Mouse (Mus musculus) kidney, postnatal 0 days (tissue): ENCODE measurements around the gene Gm20517. TPM values are rescaled to one million over a fixed set of nuclear protein-coding genes. Genes with fewer than 3 reads are reported as not detected.
A peak's percentile ranks its signal among the peaks of the same experiment; 100 is the strongest.

Experiments used
- ATAC-seq: fragments of 200-750 bp; cut with Nextera tagmentation; replicated peaks from 2 replicates; pipeline ENCODE4 v1.8.0; 2017; ENCODE audit warnings: low read depth, moderate number of reproducible peaks, moderate TSS enrichment, moderate library complexity; ENCODE audit not compliant: low FRiP score
- DNase-seq: peaks from one replicate; pipeline ENCODE4 v3.0.0-alpha.2; 2016; ENCODE audit warnings: low spot score
- H3K27ac ChIP-seq: fragments of 300-500 bp; sonication (generic); 2 replicates; pipeline ENCODE4 v1.5.1; 2014; ENCODE audit warnings: mild to moderate bottlenecking
- H3K27me3 ChIP-seq: fragments of 300-500 bp; sonication (generic); 2 replicates; pipeline ENCODE4 v1.6.1; 2014; ENCODE audit warnings: low read length, mixed read lengths; ENCODE audit not compliant: insufficient read depth
- H3K36me3 ChIP-seq: fragments of 300-500 bp; sonication (generic); 2 replicates; pipeline ENCODE4 v1.6.1; 2014; ENCODE audit warnings: low read length, mixed read lengths; ENCODE audit not compliant: insufficient read depth
- H3K4me1 ChIP-seq: fragments of 300-500 bp; sonication (generic); replicated peaks from 2 replicates; pipeline ENCODE4 v1.6.1; 2014; ENCODE audit warnings: antibody characterized with exemption, low read length, mixed read lengths; ENCODE audit not compliant: insufficient read depth
- H3K4me2 ChIP-seq: fragments of 300-500 bp; sonication (generic); 2 replicates; pipeline ENCODE4 v1.6.1; 2014; ENCODE audit warnings: mild to moderate bottlenecking, low read length, moderate library complexity, mixed read lengths
- H3K4me3 ChIP-seq: fragments of 300-500 bp; sonication (generic); replicated peaks from 2 replicates; pipeline ENCODE4 v1.5.1; 2014; ENCODE audit warnings: low read depth, low read length
- H3K9ac ChIP-seq: fragments of 300-500 bp; sonication (generic); 2 replicates; pipeline ENCODE4 v1.6.1; 2014; ENCODE audit warnings: low read depth, low read length
- H3K9me3 ChIP-seq: fragments of 300-500 bp; sonication (generic); replicated peaks from 2 replicates; pipeline ENCODE4 v1.6.1; 2016; ENCODE audit warnings: low read length, inconsistent platforms, mixed read lengths
- CTCF ChIP-seq: IDR thresholded peaks from 2 replicates; pipeline ENCODE4 v1.5.1; 2016; ENCODE audit warnings: antibody characterized with exemption, low read depth, mild to moderate bottlenecking, moderate library complexity
- WGBS: fragments of 180-500 bp; shearing (Covaris S2); extraction: QIAGEN DNeasy Blood & Tissue Kit; methylation state at CpG from one replicate; pipeline ENCODE4 v1.1.7; 2014; 5-methylcytosine and 5-hydroxymethylcytosine counted together
- polyA plus RNA-seq: library from polyadenylated mRNA; unstranded; fragments of >200 nt; fragmentation: Nextera tagmentation; extraction: Ambion mirVana; gene quantifications from 2 replicates; pipeline ENCODE4 v1.2.1, GENCODE M21; 2015

Gene Gm20517
- polyA plus RNA-seq, 1 experiment from 2014 or later, result 1.8 TPM

- no peak overlapping the region for H3K4me3 ChIP-seq
- WGBS, result 65% methylated on average over 2 of the region's 2 CpGs
- no peaks in the 10 kb centered on the region for H3K9me3 ChIP-seq
- H3K4me2 ChIP-seq, result no peak overlapping the region
- H3K36me3 ChIP-seq, result peaks cover 19% of the 10 kb centered on the region
- no peak for ATAC-seq
- no peak for DNase-seq
- no peak overlapping the region for H3K9ac ChIP-seq
- H3K4me1 ChIP-seq, result peaks cover 5% of the 10 kb centered on the region; the same call in 1 of the 2 replicates
- no peak for TF ChIP-seq CTCF
- H3K27me3 ChIP-seq, result no peaks in the 10 kb centered on the region
- no peak overlapping the region for H3K27ac ChIP-seq
These were observed 87.7 kb downstream of the Gm20517 start for GRCm38 (mm10) chr17:47699055-47699454.

- Histone ChIP-seq H3K9ac (no peak overlapping the region), H3K4me2 (no peak overlapping the region), H3K9me3 (no peaks in the 10 kb centered on the region), H3K4me1 (no peaks in the 10 kb centered on the region), H3K4me3 (no peak overlapping the region), H3K27ac (no peak overlapping the region), H3K36me3 (peaks cover 19% of the 10 kb centered on the region), H3K27me3 (no peaks in the 10 kb centered on the region)
- ATAC-seq (no peak), DNase-seq (no peak)
- TF ChIP-seq CTCF, result no peak
- WGBS, result 76% methylated on average over 9 of the region's 9 CpGs
These were observed 90.4 kb downstream of the Gm20517 start for GRCm38 (mm10) chr17:47701793-47702192.

- H3K27ac ChIP-seq, result no peak overlapping the region
- H3K4me1 ChIP-seq, result no peaks in the 10 kb centered on the region
- no peak overlapping the region for H3K4me2 ChIP-seq
- H3K9me3 ChIP-seq, result no peaks in the 10 kb centered on the region
- no peak for TF ChIP-seq CTCF
- WGBS, result 56% methylated on average over 28 of the region's 28 CpGs
- no peak overlapping the region for H3K9ac ChIP-seq
- no peak for ATAC-seq
- DNase-seq, result no peak
- H3K36me3 ChIP-seq, result peaks cover 19% of the 10 kb centered on the region
- no peaks in the 10 kb centered on the region for H3K27me3 ChIP-seq
- no peak overlapping the region for H3K4me3 ChIP-seq
These were observed 91.4 kb downstream of the Gm20517 start for GRCm38 (mm10) chr17:47702548-47703345.

GRCm38 (mm10) chr17:47703556-47703955 lies 92.2 kb downstream of the Gm20517 start:
- TF ChIP-seq CTCF, result no peak
- no peak for DNase-seq
- Histone ChIP-seq H3K36me3 (peaks cover 19% of the 10 kb centered on the region), H3K4me1 (no peaks in the 10 kb centered on the region), H3K9me3 (no peaks in the 10 kb centered on the region), H3K4me3 (no peak overlapping the region), H3K4me2 (no peak overlapping the region), H3K27me3 (no peaks in the 10 kb centered on the region), H3K27ac (no peak overlapping the region), H3K9ac (no peak overlapping the region)
- 42% methylated on average over 20 of the region's 20 CpGs for WGBS
- no peak for ATAC-seq

GRCm38 (mm10) chr17:47704692-47705091 lies 93.3 kb downstream of the Gm20517 start:
- TF ChIP-seq CTCF, result peak; percentile 24; the same call in 1 of the 2 replicates
- DNase-seq (no peak), ATAC-seq (no peak)
- no peak overlapping the region for H3K4me3 ChIP-seq
- peaks cover 16% of the 10 kb centered on the region for H3K36me3 ChIP-seq
- H3K9me3 ChIP-seq, result no peaks in the 10 kb centered on the region
- H3K4me2 ChIP-seq, result no peak overlapping the region
- 86% methylated on average over 4 of the region's 4 CpGs for WGBS
- H3K27ac ChIP-seq, result no peak overlapping the region
- H3K9ac ChIP-seq, result no peak overlapping the region
- H3K27me3 ChIP-seq, result no peaks in the 10 kb centered on the region
- no peaks in the 10 kb centered on the region for H3K4me1 ChIP-seq

- Histone ChIP-seq H3K27me3 (no peaks in the 10 kb centered on the region), H3K9ac (no peak overlapping the region), H3K4me3 (no peak overlapping the region), H3K36me3 (peaks cover 15% of the 10 kb centered on the region), H3K4me1 (no peaks in the 10 kb centered on the region), H3K9me3 (no peaks in the 10 kb centered on the region), H3K4me2 (no peak overlapping the region), H3K27ac (no peak overlapping the region)
- WGBS, result 55% methylated on average over 1 of the region's 1 CpGs
- ATAC-seq, result no peak
- TF ChIP-seq CTCF, result no peak
- DNase-seq, result peak; percentile 46
These were observed 94.8 kb downstream of the Gm20517 start for GRCm38 (mm10) chr17:47706196-47706595.
